Mouse (Mus musculus): ENCODE results near the gene Olfr372. TPM values are rescaled to one million over a fixed set of nuclear protein-coding genes. Genes with fewer than 3 reads are reported as not detected.
"Not testable (repeated sequence)": the region's sequence is repeated elsewhere in the genome, so short reads cannot be mapped to it uniquely, and the experiment has no call there.

Gene Olfr372
- polyA plus RNA-seq, 1 experiment from 2014 or later = not detected

GRCm38 (mm10) chr8:72024886-72025285 lies 16.1 kb upstream of the Olfr372 start:
- ATAC-seq (ENCODE audit: low FRiP score); H3K4me3 ChIP-seq; H3K4me2 ChIP-seq; H3K27me3 ChIP-seq; H3K9ac ChIP-seq; H3K4me1 ChIP-seq (replicated peaks); H3K9me3 ChIP-seq; H3K27ac ChIP-seq; H3K36me3 ChIP-seq: not testable (repeated sequence)
- 4% methylated on average over 4 of the region's 9 CpGs for WGBS

- not testable (repeated sequence) for H3K4me3 ChIP-seq; H3K27me3 ChIP-seq; ATAC-seq (ENCODE audit: low FRiP score); H3K9ac ChIP-seq; H3K9me3 ChIP-seq; H3K27ac ChIP-seq; H3K4me2 ChIP-seq; H3K4me1 ChIP-seq (replicated peaks); H3K36me3 ChIP-seq
- 23% methylated on average over 4 of the region's 4 CpGs for WGBS
These were observed 8.1 kb upstream of the Olfr372 start for GRCm38 (mm10) chr8:72032926-72033325.

GRCm38 (mm10) chr8:72042493-72042892 lies 1.5 kb downstream of the Olfr372 start:
- Histone ChIP-seq H3K4me2 (no peak overlapping the region), H3K4me3 (no peak overlapping the region), H3K36me3 (no peaks in the 10 kb centered on the region), H3K27ac (no peak overlapping the region), H3K9ac (no peak overlapping the region), H3K27me3 (no peaks in the 10 kb centered on the region), H3K9me3 (no peaks in the 10 kb centered on the region), H3K4me1 (replicated peaks) (no peaks in the 10 kb centered on the region)
- no peak for ATAC-seq (ENCODE audit: low FRiP score)
- WGBS = 82% methylated on average over 1 of the region's 1 CpGs

- H3K36me3 ChIP-seq; H3K27me3 ChIP-seq; H3K27ac ChIP-seq; H3K4me2 ChIP-seq; H3K9ac ChIP-seq; H3K4me1 ChIP-seq (replicated peaks); ATAC-seq (ENCODE audit: low FRiP score); H3K9me3 ChIP-seq; H3K4me3 ChIP-seq: not testable (repeated sequence)
These were observed 13.6 kb downstream of the Olfr372 start for GRCm38 (mm10) chr8:72054633-72055032.

- H3K27ac ChIP-seq; H3K4me3 ChIP-seq; H3K4me2 ChIP-seq; H3K36me3 ChIP-seq; H3K9ac ChIP-seq; H3K9me3 ChIP-seq; ATAC-seq (ENCODE audit: low FRiP score); H3K4me1 ChIP-seq (replicated peaks); H3K27me3 ChIP-seq: not testable (repeated sequence)
- WGBS = 92% methylated on average over 3 of the region's 4 CpGs
These were observed 16.6 kb downstream of the Olfr372 start for GRCm38 (mm10) chr8:72057643-72058042.

GRCm38 (mm10) chr8:72066819-72067399 lies 25.9 kb downstream of the Olfr372 start:
- not testable (repeated sequence) for H3K9ac ChIP-seq; H3K9me3 ChIP-seq; H3K27me3 ChIP-seq; ATAC-seq (ENCODE audit: low FRiP score); H3K27ac ChIP-seq; H3K36me3 ChIP-seq; H3K4me2 ChIP-seq; H3K4me1 ChIP-seq (replicated peaks); H3K4me3 ChIP-seq
- 100% methylated on average over 1 of the region's 1 CpGs for WGBS

- ATAC-seq (ENCODE audit: low FRiP score); H3K36me3 ChIP-seq; H3K9ac ChIP-seq; H3K9me3 ChIP-seq; H3K4me2 ChIP-seq; H3K4me3 ChIP-seq; H3K4me1 ChIP-seq (replicated peaks); H3K27ac ChIP-seq; H3K27me3 ChIP-seq: not testable (repeated sequence)
These were observed 41.9 kb downstream of the Olfr372 start, which contains the start of gene Olfr373 for GRCm38 (mm10) chr8:72082877-72083276. Gene Olfr373 (plus strand): TSS chr8:72083177.

- ATAC-seq (ENCODE audit: low FRiP score) = no peak
These were observed 43.7 kb downstream of the Olfr372 start for GRCm38 (mm10) chr8:72084744-72085143.

GRCm38 (mm10) chr8:72087611-72088010 lies 46.6 kb downstream of the Olfr372 start:
- H3K4me2 ChIP-seq; H3K4me3 ChIP-seq; H3K36me3 ChIP-seq; H3K9me3 ChIP-seq; ATAC-seq (ENCODE audit: low FRiP score); H3K27me3 ChIP-seq; H3K9ac ChIP-seq; H3K27ac ChIP-seq; H3K4me1 ChIP-seq (replicated peaks): not testable (repeated sequence)
- WGBS = 84% methylated on average over 3 of the region's 3 CpGs

More at GRCm38 (mm10) chr8:72084744-72085143, 43.7 kb downstream of the Olfr372 start:
- Histone ChIP-seq H3K9me3 (no peaks in the 10 kb centered on the region), H3K27ac (no peak overlapping the region), H3K36me3 (no peaks in the 10 kb centered on the region), H3K9ac (no peak overlapping the region), H3K4me3 (no peak overlapping the region), H3K4me2 (no peak overlapping the region), H3K27me3 (no peaks in the 10 kb centered on the region), H3K4me1 (replicated peaks) (no peaks in the 10 kb centered on the region)
- WGBS = 78% methylated on average over 5 of the region's 5 CpGs

GRCm38 (mm10) chr8:72096721-72097120 lies 55.7 kb downstream of the Olfr372 start:
- not testable (repeated sequence) for H3K9me3 ChIP-seq; H3K4me2 ChIP-seq; H3K9ac ChIP-seq; H3K4me1 ChIP-seq (replicated peaks); ATAC-seq (ENCODE audit: low FRiP score); H3K27me3 ChIP-seq; H3K4me3 ChIP-seq; H3K27ac ChIP-seq; H3K36me3 ChIP-seq

- not testable (repeated sequence) for H3K9me3 ChIP-seq; H3K27ac ChIP-seq; H3K36me3 ChIP-seq; H3K27me3 ChIP-seq; H3K4me1 ChIP-seq (replicated peaks); H3K4me3 ChIP-seq; H3K4me2 ChIP-seq; H3K9ac ChIP-seq; ATAC-seq (ENCODE audit: low FRiP score)
- 64% methylated on average over 6 of the region's 7 CpGs for WGBS
These were observed 58.5 kb downstream of the Olfr372 start for GRCm38 (mm10) chr8:72099377-72100103.

GRCm38 (mm10) chr8:72105165-72105564 lies 64.1 kb downstream of the Olfr372 start:
- 23% methylated on average over 4 of the region's 4 CpGs for WGBS
- Histone ChIP-seq H3K4me1 (replicated peaks) (no peaks in the 10 kb centered on the region), H3K9ac (no peak overlapping the region), H3K4me2 (no peak overlapping the region), H3K9me3 (peaks cover 5% of the 10 kb centered on the region; the same call in 1 of the 2 replicates), H3K27ac (no peak overlapping the region), H3K4me3 (no peak overlapping the region), H3K27me3 (no peaks in the 10 kb centered on the region), H3K36me3 (no peaks in the 10 kb centered on the region)
- ATAC-seq (ENCODE audit: low FRiP score) = no peak

GRCm38 (mm10) chr8:72106740-72107139 lies 65.7 kb downstream of the Olfr372 start, which contains the start of gene Olfr374:
Gene Olfr374 (plus strand): TSS chr8:72107040.
- Histone ChIP-seq H3K9ac (no peak within 1 kb of the TSS), H3K4me3 (no peak within 1 kb of the TSS), H3K4me1 (replicated peaks) (no peaks in the 10 kb centered on the region), H3K4me2 (no peak within 1 kb of the TSS), H3K9me3 (peaks cover 5% of the 10 kb centered on the region; the same call in 1 of the 2 replicates), H3K27ac (no peak within 1 kb of the TSS), H3K36me3 (no peaks in the 10 kb centered on the region), H3K27me3 (no peaks in the 10 kb centered on the region)
- WGBS = 89% methylated on average over 3 of the region's 3 CpGs
- ATAC-seq (ENCODE audit: low FRiP score) = no peak

All from hindbrain, embryonic 13.5 days (tissue).